Mouse (Mus musculus) A20 (cell line): ENCODE results near the gene Celf5.

Source experiments
- DNase-seq: peaks from one replicate; pipeline ENCODE4 v3.0.0-alpha.2; 2011; ENCODE audit warnings: low read depth, low spot score

The Celf5 gene

GRCm38 (mm10) chr10:81498316-81499249, 16.1 kb upstream of the Celf5 start:
- DNase-seq, result no peak

GRCm38 (mm10) chr10:81497401-81498270, 15.1 kb upstream of the Celf5 start:
- DNase-seq, result peak; percentile 64

- no peak for DNase-seq
Measured at GRCm38 (mm10) chr10:81496969-81497368, 14.5 kb upstream of the Celf5 start.

- DNase-seq, result peak; percentile 99
Measured at GRCm38 (mm10) chr10:81496264-81496901, 13.9 kb upstream of the Celf5 start, which contains the start of gene Ncln. TSS of gene Ncln (minus strand) at chr10:81496392.

- no peak for DNase-seq
Measured at GRCm38 (mm10) chr10:81495616-81496263, 13.2 kb upstream of the Celf5 start.

GRCm38 (mm10) chr10:81495151-81495550, 12.6 kb upstream of the Celf5 start:
- DNase-seq, result no peak

- DNase-seq, result no peak
Measured at GRCm38 (mm10) chr10:81494260-81495041, 11.9 kb upstream of the Celf5 start.

GRCm38 (mm10) chr10:81493601-81494220, 11.2 kb upstream of the Celf5 start:
- peak; percentile 44 for DNase-seq

GRCm38 (mm10) chr10:81492606-81493240, 10.2 kb upstream of the Celf5 start:
- DNase-seq, result no peak

GRCm38 (mm10) chr10:81491018-81491417, 8.5 kb upstream of the Celf5 start:
- DNase-seq, result no peak

GRCm38 (mm10) chr10:81489941-81490340, 7.4 kb upstream of the Celf5 start:
- no peak for DNase-seq

- no peak for DNase-seq
Measured at GRCm38 (mm10) chr10:81488081-81488480, 5.6 kb upstream of the Celf5 start.

- no peak for DNase-seq
Measured at GRCm38 (mm10) chr10:81486496-81486895, 4.0 kb upstream of the Celf5 start.

GRCm38 (mm10) chr10:81485479-81486018, 3.0 kb upstream of the Celf5 start:
- no peak for DNase-seq

- DNase-seq, result peak; percentile 51
Measured at GRCm38 (mm10) chr10:81485060-81485449, 2.5 kb upstream of the Celf5 start.

- no peak for DNase-seq
Measured at GRCm38 (mm10) chr10:81484441-81485059, 2.0 kb upstream of the Celf5 start.

GRCm38 (mm10) chr10:81483983-81484382, 1.5 kb upstream of the Celf5 start:
- peak; percentile 82 for DNase-seq

- DNase-seq, result no peak
Measured at GRCm38 (mm10) chr10:81481605-81482532, 640 bp downstream of the Celf5 start.
